Mouse (Mus musculus) ovary, postnatal 14 days (tissue): ENCODE measurements around the gene Aoah.

Experiments used
- DNase-seq: peaks from one replicate; pipeline ENCODE4 v3.0.0; 2022; ENCODE audit warnings: low spot score

Gene Aoah

DNA sequence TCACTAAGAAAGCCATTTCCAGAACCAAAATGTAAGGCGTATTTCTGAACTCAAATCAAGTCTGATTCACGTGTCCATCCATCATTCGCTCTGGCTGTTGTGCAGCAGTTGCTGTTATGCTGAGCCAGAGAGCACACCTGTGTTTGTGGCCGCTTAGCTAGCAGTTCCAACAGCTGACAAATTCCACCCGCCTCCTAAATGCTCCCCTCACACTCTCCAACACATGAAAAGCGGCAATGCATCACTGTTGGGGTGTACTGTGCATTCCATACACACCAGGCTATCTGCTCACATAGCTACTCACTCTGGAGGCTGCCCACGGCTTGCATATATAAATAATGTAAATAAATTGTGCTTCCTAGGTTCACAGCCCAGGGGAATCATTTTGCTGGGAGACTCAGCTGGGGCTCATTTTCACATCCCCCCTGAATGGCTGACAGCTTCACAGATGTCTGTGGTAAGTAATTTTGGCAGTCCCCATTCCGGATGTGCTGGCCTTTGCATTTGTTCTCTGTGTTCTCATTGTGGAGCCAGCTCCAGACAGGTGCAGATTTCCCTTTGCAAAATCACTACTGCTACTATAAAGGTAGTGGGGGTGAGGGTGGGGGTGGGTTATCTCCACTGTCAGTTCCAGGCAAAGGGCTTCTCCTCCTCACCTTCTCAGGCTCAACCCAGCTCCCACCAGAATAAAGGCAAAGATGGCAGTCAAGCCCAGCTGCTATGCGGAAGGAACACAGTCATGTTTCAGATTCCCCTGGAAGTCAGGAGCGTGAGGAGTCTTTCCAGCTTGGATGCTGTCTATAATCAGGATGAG is 123.0 kb downstream of the Aoah start:
- DNase-seq, result no peak

DNA sequence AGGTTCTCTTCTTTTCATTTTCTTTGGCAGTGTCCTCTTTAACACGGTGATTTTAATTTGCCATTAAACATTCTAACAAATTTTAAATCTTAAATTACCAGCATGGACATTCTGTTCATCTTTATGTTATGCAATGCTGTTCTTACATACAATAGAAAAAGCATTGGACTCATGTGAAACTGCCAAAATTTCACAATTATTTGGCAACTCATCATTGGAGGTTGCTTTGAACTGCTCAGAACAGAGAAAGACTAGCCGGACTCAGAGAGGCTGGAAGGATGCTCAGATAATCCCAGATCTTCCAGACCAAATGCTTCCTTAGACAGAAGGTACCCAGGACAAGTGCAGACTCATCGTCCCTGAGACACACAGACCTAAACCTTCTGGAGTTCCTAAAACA is 126.5 kb downstream of the Aoah start:
- no peak for DNase-seq

DNA sequence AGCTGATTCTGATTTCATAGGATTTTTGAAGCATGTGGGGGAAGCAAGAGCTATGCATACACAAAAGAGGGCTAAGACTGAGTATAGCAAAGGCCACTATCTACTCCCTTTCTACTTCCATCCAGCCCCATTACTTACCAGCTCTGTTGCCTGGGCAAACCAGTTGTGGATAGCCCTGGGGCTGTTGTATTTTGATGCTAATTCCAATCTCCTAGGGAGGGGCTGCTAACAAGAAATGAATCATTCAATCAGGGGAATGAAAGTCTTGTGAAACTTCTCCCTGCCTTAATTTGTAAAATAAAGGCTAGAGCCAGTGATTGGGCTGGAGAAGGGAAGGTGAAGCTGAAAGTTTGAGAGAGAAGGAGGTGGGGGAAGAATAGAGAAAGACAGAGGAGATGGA is 142.1 kb downstream of the Aoah start:
- DNase-seq, result no peak

DNA sequence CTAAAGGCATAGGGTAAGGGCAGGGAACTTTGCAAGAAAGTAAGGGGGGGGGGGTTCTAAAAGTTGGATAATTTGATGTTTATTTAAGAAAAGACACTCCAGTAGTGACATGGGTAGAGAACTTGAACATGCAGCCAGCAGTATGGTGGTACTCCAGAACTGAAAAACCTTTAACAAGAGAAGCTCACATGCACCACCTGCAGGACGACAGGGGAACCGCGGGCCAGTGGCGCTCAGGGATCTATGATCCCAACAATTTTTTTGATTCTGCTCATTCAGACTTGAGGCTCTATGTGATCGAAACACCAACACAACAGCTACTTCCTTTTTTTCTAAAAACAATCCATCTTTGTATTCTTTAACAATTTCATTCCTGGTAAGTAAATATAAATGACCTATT is 143.5 kb downstream of the Aoah start:
- peak; percentile 55 for DNase-seq

DNA sequence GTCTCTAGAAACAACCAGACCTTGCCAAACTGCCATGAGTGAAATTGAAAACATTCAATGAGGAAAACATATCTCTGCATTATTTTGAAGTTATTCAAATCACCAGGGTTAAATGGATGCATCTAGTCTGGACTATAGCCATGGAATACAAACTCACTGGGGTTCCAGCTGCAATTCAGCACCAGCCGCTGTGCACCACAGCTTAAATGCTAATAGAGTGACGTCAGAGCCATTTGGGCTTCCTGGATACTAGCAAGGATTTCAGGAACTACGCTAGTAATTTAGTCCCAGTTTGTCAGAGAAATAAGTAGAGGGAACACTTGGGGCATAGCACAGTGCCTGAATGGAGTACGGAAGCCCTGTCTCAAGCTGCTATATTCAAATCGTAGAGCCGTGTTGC is 145.2 kb downstream of the Aoah start:
- DNase-seq, result no peak

DNA sequence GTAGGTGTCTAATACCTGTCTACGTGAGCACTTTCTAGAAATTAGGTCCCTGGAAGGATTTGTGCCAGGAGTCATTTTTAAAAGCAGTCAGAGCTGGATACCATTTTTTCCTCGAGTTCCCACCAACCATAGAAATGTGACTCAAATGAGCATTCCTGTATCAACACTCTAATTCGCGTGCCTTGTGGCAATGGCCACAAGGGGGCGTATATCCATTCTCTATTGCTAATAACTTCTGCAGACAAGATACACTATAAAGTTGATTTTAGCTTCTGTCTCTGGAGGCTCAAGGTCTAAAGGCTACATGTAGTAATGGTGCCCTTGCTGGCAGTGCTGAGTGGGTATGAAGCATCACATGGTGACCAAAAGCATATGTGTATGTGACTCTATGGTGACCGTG is 146.5 kb downstream of the Aoah start:
- DNase-seq, result peak; percentile 10

DNA sequence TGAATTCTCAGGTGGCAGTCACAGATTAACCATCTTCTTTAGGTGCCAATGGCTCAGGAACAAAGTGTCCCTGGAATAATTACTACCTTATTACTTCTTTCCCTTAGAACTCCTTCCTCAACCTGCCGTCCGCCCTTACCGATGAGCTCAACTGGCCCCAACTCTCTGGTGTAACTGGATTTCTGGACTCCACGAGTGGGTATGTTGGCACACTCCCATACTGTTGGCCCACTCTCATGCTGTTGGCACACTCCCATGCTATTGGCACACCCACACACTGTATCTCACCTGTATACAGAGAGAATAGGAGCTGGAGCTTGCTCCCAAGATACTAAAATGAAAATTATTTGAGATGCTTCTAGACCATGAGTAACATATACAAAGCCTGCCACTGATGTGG is 147.8 kb downstream of the Aoah start:
- no peak for DNase-seq

DNA sequence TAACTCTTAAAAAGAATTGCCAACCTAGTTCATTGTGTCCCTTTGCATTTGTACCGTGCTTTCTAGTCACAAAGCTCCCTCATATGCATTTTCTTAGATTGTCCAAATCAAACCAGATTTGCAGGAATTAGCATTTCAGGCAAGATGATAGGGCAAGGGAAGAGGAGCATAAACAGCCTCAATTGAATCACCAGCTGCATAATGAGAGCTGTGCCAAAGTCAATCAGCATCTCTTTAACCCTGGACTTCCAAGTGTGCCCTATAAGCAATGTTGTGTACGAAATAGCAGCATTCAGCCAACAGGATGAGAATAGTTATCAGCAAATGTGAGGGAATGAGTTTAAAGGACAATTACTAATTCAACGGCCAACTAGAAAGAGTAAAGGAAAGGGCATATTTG is 169.2 kb downstream of the Aoah start:
- DNase-seq, result no peak

DNA sequence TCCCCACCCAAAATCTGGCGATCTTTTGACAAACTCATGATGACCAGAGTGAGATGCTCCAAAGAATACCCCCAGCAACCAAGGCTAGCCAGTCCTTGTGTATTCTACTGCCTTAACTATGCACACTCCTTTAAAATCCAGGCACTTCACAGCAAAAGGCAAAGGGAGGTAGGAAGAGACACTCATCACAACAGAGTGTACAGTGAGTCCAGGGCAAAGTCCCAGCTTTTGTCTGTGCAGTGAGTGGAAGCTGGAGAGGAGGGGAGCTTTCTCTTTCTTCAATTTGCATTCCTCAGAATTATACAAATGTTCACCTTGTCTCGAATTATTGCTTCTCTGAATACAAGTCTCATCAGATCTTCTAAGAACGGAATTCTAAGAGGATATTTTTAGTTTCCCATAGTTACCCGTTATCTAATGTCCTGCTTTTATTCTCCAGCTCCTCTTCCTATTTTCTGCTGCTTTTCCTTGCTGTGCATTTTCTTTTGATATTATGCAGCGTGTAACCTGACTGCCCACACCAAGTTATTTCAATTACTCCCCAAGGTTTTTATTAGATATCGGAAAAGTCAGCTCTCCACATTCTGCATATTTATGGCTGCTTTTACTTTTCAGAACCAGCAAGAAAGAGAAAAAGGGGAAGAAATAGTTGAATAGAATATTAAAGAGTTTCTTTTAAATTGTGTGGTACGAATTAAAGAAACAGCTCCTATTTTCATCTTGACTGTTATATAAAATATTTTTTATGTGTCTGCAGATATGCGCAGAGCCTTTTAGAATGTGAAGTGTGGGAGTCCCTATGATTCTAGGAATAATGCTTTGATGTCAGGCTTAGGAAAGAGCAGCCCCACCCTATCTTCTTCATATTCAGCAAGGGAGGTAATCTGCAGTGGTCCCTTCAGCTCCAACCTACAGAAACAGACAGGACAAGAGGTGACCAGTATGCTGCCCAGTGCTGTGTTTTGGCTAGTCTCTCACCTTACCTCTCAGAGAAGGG is 187.6 kb downstream of the Aoah start:
- no peak for DNase-seq

DNA sequence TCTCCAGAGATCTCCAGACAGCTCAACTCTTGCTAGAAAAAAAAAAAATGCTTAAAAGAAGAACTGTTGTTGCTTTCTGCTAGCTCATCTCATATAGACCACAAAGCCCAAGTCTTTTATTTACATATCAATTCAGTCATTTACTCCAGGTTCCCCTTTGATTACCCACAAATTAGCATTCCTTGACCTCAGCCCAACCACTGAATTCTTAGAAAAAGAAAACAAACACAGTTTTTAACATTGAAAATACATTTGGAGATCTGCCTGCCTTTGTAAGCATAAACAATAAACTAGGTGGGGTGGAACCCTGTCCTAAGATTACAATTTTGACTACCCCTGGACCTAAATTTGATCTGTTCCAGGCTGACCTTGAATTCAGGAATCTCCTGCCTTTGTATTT is 191.6 kb downstream of the Aoah start:
- DNase-seq, result no peak

DNA sequence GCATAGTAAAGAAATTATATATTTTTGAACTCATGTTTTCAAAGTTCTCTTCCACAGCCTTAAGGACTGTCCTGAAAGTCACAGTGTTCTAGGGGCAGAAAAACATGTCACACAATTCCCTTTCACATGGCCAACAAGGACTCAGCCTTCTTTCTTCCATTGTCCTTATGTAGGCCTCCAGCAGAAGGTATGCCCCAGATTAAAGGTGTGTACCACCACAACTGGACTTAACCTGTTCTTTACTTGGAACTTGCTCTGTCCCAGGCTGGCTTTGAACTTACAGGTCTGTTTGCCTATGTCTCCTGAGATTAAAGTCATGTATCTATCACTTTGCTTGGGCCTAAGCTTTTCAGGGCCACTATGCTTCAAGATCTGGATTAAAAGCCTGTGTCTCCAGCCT is 192.0 kb downstream of the Aoah start:
- no peak for DNase-seq

DNA sequence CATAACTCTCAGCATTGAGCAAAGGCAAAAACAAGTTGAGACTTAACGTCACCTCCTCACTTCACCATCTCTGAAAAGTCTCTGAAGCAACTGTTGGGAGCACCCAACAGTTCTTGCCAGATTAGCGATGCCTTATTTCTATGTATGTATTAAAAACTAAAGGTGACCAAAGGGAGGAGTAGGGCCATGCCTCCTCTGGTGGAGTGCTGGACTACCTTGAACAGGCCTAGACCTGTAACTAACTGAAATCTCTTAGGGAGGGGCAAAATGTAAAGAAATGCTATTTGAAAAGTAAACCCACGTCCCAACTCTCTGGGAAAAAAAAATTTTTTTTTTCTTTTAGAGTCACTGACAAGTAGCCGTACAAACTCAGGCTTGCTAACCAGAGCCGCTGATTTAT is 211.3 kb downstream of the Aoah start:
- no peak for DNase-seq

DNA sequence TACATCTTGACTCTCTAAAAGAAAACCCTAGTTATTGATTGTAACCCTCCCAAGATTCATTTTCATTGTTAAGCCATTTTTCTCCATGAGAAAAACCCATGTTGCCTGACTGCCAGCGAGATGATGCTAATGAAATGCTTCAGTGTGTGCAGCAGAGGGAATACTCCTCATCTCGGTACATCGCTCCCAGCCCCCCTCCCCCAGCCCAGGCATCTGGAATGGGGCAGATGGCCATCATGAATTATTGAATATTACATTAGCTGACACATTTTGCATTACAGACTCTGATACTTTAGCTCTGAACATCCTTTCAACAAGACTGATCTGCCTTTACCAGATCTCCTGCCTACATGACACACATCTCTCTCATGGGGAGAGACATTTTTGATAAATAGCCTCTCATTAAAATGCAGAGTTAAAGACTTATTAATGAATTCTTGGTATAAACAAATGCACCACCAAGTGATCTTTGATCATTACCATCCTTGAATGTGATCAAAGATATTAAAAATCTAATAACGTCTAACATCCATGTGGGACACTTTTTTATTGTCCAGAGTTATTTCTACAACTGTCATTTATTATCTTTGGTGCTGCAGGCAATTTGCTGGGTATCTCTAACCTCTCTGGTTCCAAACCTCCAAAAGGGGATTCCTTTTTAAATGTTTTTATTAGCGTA is 211.9 kb downstream of the Aoah start:
- DNase-seq, result no peak

DNA sequence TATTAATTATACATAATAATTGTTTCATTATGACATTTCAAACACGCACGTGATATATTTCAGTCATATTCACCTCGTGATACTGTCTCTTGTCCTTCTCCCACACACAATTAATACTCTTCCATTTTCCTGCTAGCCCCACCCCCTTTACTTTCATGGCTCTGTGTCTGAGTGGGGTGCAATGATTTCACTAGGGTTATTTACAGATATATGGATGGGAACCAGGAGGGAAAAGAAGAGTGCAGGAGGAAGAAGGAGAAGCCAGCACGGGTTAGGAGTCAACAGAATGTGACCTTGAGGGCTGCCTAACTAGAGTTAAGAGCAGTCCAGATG is 212.4 kb downstream of the Aoah start:
- DNase-seq, result no peak

DNA sequence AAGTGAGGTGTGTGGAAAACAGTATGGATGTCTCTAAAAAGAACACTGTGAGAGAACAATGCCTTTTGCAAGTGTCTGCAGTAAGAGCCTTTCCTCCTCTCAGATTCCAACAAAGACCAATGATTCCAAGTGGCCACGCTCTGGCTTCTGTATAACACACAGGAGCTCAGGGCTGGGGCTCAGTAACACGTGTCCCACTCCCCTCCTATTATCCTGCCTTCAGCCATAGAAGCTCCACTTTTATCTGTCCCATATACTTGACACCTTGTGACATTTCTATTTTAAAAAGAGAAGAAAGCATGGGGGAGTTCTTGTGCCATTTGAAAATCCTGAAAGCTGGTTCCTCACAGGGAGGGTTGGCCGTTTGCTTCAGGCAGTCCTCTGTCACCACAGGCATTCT is 219.7 kb downstream of the Aoah start:
- DNase-seq, result no peak

DNA sequence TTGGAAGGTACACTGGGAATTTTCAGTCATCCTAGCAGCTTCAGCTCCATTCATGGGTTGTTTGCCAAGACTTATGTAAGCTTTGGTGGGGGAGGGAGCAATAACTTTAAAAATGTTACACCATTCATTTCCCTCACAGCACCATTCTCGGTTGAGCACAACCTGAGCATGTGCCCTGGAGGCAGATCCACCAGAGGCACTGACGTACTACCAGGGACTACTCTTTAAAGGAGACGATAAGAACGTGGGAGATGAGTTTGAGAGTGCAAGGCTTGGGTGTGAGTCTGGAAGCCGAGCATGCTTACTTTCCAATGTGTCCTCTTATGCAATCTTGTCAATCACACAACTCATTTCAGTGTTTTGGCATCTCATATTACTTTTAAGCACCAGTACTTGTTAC is 230.9 kb downstream of the Aoah start:
- no peak for DNase-seq

DNA sequence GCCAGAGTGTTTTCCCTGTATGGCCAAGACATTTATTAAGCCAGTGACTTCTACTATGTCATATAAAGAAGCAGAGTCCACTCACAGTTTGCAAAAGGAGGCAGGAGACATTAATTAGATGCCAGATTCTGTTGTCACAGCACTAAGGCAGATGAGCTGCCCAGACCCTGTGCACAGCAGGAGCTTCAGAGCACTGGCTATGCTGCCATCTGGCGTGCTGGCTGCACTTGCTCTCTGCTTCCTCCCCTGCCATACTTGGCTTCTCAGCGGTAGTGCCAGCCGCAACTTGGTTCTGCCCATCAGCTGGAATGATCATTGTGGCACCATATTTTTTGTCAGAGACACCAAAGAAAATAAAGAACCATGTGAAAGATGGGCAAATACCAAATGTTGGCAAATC is 239.3 kb downstream of the Aoah start:
- no peak for DNase-seq

DNA sequence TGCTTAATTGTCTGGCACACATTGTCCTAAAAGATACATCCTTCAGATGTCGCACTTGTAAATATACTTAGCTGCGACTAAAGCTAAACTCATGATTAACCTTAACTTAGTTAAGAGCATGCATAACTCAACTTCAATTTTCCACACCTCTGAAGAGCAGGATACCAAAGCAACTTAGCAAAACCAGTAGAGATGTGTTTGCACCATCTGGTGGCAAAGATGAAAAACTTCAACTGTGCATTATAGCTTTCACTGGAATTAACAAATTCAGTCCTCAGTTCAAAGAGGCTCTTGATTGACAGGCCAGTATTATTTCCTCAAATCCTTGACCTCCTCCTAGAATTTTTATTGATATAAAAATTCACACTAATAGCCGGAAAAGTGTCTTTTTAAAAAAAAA is 241.1 kb downstream of the Aoah start:
- no peak for DNase-seq

DNA sequence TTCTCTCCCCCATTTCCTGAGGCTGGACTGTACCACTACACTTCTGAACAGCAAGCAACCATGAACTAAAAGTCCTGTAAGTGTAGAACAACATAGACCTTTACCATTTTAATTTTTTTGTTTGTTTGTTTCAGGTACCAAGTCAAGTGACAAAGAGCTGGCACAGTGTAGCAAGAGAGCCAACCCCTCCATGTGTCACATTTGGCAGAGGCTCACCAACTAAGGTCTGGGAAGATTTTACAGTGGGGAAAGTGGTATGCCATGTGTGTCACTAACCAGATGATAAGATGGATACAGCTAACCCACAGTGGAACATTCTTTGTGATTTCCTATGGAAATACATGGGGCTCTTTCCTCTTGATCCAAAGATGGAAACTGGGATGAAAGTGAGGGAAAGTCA is 242.1 kb downstream of the Aoah start:
- DNase-seq, result no peak

DNA sequence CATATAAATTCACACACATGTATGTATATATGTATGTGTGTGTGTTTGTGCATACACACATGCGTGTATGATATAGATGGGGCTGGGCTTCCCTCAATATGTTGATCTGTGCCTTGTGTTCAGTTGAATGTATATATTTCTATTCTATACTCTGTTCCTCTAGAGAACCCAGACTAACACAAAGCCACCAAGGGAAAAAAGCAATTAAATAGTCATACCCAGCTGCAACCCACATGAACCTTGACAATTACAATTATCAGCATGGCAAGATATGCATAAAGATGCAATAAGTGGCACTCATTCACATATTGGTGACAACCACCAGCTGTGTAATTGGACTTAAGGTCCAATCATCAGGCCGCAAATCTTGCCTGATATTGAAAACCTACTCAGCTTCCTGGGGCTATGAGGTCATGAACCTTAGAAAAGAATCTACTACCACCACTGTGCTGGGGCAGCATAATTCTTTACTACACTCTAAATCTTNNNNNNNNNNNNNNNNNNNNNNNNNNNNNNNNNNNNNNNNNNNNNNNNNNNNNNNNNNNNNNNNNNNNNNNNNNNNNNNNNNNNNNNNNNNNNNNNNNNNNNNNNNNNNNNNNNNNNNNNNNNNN is 246.8 kb downstream of the Aoah start:
- DNase-seq, result no peak

DNA sequence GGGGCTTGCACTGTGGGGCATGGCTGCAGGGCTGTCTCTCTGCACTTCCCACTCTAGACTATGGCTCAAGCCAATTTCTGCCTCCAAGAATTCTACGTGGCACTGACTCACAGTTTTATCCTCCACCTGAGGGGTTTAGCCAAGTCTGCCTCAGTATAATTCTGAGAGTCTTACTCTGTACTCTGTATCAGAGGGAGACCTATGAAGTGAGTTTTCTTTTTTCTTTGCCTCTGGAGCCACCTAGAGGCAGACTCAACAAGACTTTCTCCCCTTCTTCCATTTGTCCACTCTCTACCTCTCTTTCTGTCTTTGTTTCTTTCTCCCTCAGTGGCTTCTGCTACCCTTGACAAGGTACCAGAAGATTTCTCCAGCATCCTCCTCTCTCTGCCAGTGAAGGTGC is 256.2 kb downstream of the Aoah start:
- no peak for DNase-seq

DNA sequence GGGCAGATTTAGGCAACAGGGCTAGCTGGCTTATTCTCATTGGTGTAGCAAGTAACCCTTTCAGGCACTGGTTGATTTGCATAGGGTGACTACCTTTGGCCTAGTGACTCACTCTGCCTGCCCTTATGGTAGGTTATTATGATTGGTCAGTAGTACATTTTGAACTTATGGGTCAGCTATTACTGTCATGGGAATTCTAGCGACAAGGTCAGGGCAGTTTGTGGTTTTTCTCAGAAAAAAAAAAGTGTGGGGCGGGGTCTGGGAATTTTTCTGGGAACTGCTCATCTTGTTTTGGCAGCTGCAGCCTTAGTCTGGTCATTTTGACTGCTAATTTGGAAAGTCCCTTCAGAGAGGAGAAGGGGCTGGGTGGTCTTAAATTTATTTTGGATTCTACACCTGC is 272.1 kb downstream of the Aoah start:
- no peak for DNase-seq
